Mouse (Mus musculus) spleen, postnatal 10 days (tissue): ENCODE results near the gene Ak8.

Experiments used
- DNase-seq, 2 experiments: peaks; one replicate each; pipeline ENCODE4 v3.0.0; 2021 to 2022; ENCODE audit warnings: low spot score in 2 of 2

Gene Ak8

DNA sequence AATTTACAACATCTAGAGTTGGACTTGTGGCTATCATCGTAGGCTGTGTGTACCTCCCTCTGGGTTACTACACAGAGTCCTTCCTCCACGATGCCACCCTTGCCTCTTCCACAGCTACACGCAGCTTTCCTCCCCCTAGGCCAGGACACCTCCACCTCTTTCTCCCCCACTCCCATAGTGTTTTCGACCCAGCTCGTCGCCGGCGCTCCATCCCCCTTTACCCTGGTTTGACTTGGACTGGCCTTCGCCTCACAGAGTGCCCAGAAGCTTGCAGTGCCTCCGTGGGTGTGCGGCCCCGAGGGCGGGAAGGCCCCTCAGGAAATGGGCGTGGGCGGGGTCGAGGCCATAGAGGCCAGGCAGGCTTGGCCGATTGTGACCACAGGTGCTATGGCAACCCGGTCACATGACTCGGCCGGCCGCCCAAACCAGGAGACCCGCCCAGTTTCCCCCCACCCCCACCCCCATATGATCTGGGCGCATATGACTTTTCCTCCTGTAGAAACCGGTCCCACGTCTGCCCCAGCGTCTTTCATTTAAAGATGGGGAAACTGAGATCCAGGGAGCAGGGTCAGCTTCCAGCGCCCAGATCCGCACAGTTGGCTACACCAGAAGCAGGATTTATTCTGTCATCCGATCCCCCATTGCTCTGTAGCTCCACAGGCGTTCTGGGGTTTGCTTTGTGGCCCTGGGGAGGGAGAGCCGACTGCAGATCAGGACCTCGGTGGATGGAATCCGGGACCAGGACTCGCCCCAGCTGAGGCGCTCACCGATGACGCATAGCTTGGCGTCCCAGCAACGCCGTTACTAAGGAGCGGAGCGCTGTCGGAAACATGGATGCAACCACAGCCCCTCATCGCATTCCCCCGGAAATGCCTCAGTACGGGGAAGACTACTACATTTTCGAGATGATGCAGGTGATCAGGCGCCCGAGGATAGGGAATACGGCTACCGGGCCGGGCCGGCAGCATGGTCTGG is at the start of gene Ak8, which contains the start of gene Spaca9:
Gene Ak8 (plus strand): TSS at position 804 of the 975 bp plus-strand sequence.
Gene Spaca9 (minus strand): TSS at position 367 of the 975 bp plus-strand sequence.
- peak; percentile 41 to 71 for DNase-seq

DNA sequence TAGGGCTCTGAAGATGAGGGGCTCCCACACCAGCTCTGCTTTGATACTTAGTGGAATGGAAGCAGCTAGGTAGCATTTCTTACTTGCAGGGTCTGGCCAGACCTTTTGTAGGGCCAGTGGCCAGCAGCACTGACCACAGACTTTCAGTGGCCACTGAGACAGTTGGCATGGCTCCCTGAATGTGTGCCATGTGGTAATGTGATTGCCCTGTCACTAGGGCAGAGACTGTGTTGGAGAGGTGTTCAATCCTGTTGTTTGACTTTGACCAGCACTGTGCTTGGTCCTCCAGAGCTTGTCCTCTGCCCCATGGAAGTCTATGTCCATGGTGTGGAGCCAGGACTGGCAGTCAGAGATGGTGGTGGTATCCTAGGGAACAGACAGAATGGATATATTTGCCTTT is 49.4 kb upstream of the Ak8 start:
- DNase-seq = no peak

GRCm38 (mm10) chr2:28653351-28653750 is 46.6 kb upstream of the Ak8 start:
- DNase-seq = no peak

DNA sequence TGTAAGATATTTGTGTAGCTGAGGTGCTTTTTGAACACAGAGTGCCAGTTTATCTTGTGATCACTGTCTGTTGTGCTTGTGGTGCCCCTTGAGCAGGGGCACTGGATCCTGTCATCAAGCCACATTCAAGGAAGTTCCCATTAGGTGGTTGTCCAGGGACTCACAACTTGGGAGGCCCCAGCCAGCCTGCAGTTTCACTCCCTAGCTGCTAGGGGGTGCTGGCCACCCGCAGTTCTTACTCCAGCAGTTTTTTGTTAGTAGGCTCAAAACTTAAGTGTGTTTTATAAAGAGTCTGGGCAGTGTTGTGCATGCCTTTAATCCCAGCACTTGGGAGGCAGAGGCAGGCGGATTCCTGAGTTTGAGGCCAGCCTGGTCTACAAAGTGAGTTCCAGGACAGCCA is 45.7 kb upstream of the Ak8 start:
- peak; percentile 28 to 53 for DNase-seq

- no peak for DNase-seq
Measured at GRCm38 (mm10) chr2:28656216-28656615, 43.7 kb upstream of the Ak8 start.

GRCm38 (mm10) chr2:28662891-28663290 is 37.1 kb upstream of the Ak8 start:
- no peak for DNase-seq

GRCm38 (mm10) chr2:28665818-28666217 is 34.1 kb upstream of the Ak8 start:
- DNase-seq = no peak

GRCm38 (mm10) chr2:28671438-28671837 is 28.5 kb upstream of the Ak8 start:
- DNase-seq = no peak

GRCm38 (mm10) chr2:28676005-28676404 is 24.0 kb upstream of the Ak8 start:
- DNase-seq = no peak

- peak in 1 of 2 experiments; percentile 53 for DNase-seq
Measured at GRCm38 (mm10) chr2:28680710-28681109, 19.3 kb upstream of the Ak8 start.

DNA sequence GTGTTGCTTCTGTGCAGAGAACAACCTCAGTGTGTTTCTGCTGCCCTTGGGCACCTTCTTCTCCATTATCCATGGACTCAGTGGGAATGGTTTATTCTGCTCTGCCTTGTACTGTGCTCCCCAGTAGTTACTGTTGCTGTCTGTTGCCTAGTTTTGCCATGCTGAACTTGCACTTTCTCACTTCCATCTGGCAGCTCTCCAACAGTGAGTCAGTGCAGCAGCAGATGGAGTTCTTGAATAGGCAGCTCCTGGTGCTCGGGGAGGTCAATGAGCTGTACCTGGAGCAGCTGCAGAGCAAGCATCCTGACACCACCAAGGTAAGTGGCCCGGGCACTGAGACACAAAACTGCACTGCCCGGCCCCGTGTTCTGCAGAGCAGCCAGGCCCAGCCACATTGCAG is 18.2 kb upstream of the Ak8 start:
- DNase-seq = no peak

- no peak for DNase-seq
Measured at GRCm38 (mm10) chr2:28685895-28686294, 14.1 kb upstream of the Ak8 start.

DNA sequence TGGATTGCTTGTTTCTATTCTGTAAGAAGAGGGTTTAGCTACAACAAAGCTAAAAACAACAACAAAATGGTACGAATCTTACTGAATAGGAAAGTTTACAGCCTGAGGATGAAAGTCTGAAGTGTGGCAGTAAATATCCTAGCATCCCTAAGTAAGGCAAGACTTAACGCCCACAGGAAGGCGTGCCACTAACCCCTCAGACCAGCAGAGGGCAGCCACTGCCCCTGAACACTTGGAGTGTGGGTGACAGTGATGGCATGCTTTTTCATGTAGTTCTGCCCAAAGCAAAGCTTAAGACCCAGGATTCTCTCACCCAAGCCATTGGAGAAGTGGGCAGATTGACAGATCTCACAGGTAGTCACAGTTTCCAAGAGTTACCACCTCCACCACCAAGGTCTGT is 11.5 kb upstream of the Ak8 start:
- DNase-seq = peak in 1 of 2 experiments; percentile 56

DNA sequence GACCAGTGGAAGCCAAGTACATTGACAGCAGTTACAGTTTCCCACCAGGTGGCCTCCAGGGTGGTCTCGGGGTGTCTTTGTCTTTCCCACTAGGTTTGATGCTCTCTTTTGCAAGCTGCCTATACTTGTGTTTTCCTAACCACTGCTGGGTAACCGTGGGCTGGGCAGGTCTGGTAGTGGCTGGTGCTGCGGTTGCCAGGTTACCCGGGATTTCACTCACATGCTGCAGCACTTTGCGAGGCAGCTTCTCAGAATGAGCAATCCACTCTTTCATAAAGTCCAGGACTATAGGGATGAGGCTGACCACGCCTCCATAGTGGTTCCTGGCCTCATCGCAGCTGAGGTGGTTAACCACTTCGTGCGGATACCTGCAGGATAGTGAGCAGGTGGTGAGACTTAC is 7.3 kb upstream of the Ak8 start:
- no peak for DNase-seq

- DNase-seq = peak; percentile 17 to 28
Measured at GRCm38 (mm10) chr2:28698566-28698965, 1.4 kb upstream of the Ak8 start.

DNA sequence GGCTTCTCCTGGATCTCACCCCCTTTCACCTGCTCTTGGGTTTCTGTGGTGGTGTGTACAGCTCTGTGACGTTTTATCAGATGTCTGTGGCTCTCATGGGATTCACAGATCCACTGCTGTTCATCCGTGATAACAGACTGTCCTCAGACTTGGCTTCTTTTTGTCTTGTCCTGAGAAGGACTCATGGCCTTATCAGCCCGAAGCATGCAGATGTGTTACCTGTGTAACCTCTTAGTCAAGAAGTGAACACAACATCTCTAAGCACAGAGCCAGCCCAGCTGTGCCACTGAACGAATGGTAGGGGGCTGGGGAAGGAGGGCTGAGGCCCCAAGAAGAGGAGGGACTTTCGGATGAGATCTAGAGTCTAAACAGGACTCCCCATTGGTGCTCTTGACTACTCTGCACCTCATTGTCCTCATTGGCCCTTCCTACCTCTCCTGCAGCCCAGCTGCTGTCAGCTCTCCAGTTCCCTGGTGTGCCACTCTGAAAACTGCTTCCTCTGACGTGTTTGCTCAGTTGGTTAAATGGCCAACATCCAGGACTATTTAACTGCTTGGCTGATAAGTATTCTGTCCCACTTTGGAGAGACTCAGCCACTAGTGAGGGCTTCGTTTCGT is 1.8 kb downstream of the Ak8 start:
- no peak for DNase-seq

- DNase-seq = no peak
Measured at GRCm38 (mm10) chr2:28706106-28706636, 6.2 kb downstream of the Ak8 start.

GRCm38 (mm10) chr2:28706787-28707186 is 6.8 kb downstream of the Ak8 start:
- no peak for DNase-seq

- no peak for DNase-seq
Measured at GRCm38 (mm10) chr2:28713036-28713435, 13.1 kb downstream of the Ak8 start.

- no peak for DNase-seq
Measured at GRCm38 (mm10) chr2:28722419-28722818, 22.5 kb downstream of the Ak8 start.

- no peak for DNase-seq
Measured at GRCm38 (mm10) chr2:28723912-28724311, 23.9 kb downstream of the Ak8 start.

DNA sequence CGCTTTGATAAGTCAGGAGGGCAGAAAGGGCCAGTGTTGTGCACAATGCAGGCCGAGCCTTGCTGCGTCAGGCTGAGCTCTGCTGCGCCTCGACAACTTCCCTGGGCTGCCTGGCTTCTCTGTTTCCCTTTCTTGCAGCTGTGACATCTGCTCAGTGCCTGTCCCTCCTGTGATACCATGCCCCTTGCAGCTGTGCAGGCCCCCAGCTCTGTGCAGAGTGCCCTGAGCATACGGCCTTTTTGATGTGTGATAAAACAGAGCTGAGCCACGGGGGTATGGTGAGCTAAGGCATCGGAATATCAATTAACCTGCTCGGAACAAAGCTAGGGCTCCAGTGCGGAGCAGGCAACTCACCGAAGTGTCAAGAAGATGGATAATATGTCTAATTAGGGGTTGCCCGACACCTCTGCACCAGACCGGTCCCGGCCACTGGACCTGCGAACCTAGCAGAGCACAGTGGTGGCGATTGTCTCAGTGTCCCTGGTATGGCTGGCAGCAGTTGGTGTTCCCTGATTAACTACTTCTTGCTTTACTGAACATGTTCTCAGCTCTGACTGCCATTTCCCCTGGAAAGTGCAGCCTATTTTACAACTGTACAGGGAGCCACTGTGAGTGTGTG is 27.9 kb downstream of the Ak8 start:
- no peak for DNase-seq
